Mouse (Mus musculus): Measurements from ENCODE around the gene Bscl2. TPM values are rescaled to one million over a fixed set of nuclear protein-coding genes. Genes with fewer than 3 reads are reported as not detected.

Gene Bscl2
- 8.5 TPM for polyA plus RNA-seq (2014; fragmentation: Illumina TruSeq; extraction: RNeasy Lipid Tissue Mini Kit (QIAGEN cat#74804); ENCODE audit: low read depth, low replicate concordance)

DNA sequence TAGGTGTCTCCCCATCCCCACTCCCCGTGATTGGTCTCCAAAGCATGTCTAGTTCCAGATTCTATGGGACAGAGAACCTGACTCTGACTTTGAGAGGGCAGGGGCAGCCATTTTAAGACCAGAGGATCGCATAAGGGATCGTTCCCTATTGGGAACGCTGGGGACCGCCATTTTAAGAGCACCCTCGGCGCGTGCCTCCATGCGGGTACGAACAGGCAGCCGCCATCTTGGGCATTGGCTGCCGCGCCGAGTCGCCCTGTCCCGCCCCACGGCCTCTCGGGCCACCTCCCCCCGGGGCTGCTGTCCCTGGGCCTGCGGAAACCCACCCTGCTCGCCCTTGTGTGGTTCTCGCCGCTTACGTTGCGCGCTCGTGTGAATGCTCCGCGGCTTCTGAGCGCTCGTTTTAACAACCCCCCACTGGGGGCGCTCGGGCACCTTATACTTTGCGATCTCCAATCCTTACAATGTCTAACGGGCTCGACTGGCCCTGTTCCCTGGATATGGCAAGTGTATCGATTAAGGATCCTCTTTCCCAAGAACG lies at the start of gene Bscl2:
Gene Bscl2, plus strand, starts transcription at position 217 of the 541 bp plus-strand sequence.

GRCm38 (mm10) chr19:8798264-8798946 lies 38.9 kb upstream of the Bscl2 start, which contains the start of gene Polr2g:
Polr2g (minus strand) TSS chr19:8798577.

GRCm38 (mm10) chr19:8802130-8802821 lies 35.0 kb upstream of the Bscl2 start, which contains the start of gene Zbtb3:
Zbtb3 (plus strand) TSS chr19:8802555.

GRCm38 (mm10) chr19:8818801-8819595 lies 18.3 kb upstream of the Bscl2 start, which contains the start of gene Ttc9c:
Ttc9c (minus strand) TSS chr19:8819333.

DNA sequence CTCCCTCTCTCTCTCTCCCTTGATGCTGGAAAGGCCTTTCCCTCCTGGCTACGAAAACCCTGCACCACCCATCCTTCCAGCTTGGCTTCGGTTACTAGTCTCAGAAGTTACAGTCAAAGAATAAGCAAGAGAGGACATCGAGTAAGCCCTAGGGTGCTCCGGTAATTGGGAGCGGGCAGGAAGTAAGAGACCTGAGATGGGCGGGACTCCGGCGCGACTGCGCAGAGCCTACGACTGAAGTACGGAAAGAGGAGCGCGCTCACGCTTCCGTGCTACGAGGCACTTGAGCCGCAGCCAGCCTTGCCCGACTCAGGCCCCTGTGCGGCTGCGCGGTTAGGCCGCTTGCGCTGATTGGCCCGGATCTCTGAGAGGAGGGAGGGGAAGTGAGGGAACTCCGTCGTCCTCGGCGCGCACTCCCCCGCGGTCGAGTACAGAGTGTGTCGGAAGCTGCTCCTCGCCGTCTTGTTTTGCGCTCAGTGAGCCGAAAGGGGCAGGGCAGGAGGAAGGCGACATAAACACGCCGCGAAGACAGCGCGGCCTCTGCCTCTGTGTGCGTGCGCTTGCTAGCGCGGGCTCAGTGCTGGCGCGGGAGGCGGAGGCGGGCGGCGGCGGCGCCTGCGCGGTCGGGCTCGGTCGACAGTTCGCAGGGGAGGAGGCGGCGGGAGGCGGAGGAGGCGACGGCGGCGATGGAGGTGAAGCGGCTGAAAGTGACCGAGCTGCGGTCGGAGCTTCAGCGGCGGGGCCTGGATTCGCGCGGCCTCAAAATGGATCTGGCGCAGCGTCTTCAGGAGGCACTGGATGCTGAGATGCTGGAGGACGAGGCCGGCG lies 17.5 kb upstream of the Bscl2 start, which contains the start of gene Hnrnpul2:
Gene Hnrnpul2, plus strand, starts transcription at position 415 of the 828 bp plus-strand sequence.

DNA sequence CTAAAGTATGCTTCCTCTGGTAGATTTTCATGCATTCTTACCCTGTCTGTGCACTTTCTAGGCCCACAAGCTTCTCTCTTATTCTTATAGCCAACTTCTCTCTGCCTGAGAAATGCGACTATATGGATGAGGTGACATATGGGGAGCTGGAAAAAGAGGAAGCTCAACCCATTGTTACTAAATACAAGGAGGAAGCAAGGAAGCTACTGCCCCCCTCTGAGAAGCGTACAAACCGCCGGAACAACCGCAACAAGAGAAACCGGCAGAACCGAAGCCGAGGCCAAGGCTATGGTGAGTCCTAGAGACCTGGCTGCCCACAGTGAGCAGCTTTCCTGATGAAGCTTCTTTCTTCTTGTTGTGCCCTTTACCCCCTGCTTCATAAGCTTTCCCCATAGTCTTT lies 7.6 kb upstream of the Bscl2 start, which contains the start of gene AC129217.1:
Gene AC129217.1, plus strand, starts transcription at position 114 of the 400 bp plus-strand sequence.

DNA sequence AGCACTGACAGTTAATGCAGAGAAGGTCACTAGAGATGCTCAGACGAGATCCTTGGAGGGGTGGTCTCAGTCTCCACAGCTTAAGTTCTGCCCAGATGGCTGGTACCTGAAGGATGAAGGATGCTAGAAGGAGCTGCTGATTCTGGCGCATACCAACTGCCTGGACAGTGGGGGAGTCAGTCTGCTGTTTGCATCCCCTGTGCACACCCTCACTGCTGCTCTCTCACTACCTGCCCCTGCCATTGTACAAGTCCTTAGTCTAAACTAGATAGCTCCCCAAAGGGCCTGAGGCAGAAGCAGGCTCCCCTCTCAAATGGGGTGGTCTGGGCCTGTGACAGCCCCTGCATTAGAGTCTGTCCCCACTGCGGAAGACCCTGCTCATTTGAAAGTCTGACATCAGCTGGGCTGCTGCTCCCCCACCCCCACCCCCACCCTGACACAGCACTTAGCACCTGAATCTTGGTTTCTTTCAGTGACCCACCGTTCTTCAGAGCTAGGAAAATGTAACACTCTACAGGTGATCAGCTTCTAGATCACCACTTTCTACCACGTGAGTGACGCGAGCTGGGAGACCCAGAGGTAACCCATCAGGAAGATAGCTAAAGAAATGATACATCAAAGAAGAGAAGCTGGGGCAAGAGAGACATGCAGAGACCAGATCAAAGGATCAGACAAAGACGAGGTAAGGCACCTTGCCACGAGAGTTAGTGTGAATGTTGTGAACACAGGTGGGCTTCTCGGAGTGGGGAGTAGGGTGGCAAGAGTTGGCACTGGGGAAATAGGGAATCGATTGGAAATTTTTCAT lies 2.0 kb downstream of the Bscl2 start, which contains the start of gene Gng3:
Gene Gng3, minus strand, starts transcription at position 92 of the 805 bp plus-strand sequence.

GRCm38 (mm10) chr19:8850402-8850901 lies 13.2 kb downstream of the Bscl2 start, which contains the start of gene Lrrn4cl:
Lrrn4cl (plus strand) TSS chr19:8850768.

DNA sequence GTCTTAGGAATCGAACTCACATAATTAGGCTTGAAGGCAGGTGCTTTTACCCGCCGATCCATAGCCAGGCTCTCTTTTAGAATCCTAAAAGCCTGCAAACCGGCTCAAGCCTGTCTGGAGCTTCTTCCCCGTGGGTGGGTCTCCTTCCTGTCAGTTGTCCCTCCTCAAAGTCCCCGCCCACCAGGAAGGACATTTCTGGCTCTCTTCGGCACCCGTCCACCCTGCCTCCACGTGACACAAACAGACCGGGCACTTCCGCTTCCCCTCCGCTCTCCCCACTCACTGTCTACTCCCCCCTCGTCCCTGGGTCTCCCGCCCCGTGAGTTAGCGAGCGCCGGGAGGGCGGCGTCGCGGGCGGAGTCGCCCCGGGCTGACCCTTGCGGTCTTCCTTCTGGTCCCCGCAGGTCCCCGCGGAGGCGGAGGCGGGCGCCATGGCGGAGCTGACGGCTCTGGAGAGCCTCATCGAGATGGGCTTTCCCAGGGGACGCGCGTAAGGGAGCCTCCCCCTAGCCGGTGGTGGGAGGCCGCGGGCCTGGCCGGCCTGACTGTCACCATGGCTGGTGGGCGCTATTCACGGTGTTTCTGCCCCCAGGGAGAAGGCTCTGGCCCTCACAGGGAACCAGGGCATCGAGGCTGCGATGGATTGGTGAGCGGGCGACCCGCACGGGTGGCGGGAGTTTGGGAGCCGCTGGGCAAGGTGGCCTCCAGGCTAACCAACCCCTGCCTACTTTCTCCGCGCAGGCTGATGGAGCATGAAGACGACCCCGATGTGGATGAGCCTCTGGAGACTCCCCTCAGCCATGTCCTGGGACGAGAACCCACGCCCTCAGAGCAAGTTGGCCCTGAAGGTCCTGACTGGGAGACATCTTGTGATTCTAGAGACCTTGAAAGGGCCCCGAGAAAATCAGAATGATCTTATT lies 34.3 kb downstream of the Bscl2 start, which contains the start of gene Ubxn1:
Gene Ubxn1, plus strand, starts transcription at position 230 of the 920 bp plus-strand sequence.

GRCm38 (mm10) chr19:8880311-8881033 lies 43.2 kb downstream of the Bscl2 start, which contains the start of gene Uqcc3:
Uqcc3 (minus strand) TSS chr19:8880923.

DNA sequence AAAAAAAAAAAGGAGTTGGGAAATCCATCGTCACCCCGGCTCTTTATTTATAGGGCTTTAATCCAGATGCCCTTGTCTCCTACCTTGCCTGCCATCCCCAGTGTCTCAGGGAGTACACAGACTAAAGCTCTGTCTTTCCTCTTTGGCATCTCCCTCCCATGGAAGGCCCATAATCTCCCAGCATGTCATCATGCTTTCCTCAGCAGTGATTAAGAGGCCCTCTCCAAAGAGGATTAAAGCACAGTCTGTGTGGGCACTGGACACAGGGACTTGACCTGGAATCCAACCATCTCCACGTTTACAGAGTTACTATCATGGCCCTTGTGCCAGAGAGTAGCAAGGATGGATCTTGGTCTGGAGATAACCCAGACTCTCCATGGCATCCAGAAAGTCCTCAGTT lies 46.3 kb downstream of the Bscl2 start, which contains the start of the genes Lbhd1 and Gm49403:
Gene Lbhd1, plus strand, starts transcription at position 117 of the 400 bp plus-strand sequence.
Gene Gm49403, plus strand, starts transcription at position 315 of the 400 bp plus-strand sequence.

GRCm38 (mm10) chr19:8888511-8889385 lies 51.5 kb downstream of the Bscl2 start, which contains the start of the genes 1810009A15Rik and Gm49416:
1810009A15Rik (plus strand) TSS chr19:8888853.
Gm49416 (plus strand) TSS chr19:8888926.

GRCm38 (mm10) chr19:8892829-8893766 lies 55.8 kb downstream of the Bscl2 start, which contains the start of gene Ints5:
Ints5 (plus strand) TSS chr19:8893005.

DNA sequence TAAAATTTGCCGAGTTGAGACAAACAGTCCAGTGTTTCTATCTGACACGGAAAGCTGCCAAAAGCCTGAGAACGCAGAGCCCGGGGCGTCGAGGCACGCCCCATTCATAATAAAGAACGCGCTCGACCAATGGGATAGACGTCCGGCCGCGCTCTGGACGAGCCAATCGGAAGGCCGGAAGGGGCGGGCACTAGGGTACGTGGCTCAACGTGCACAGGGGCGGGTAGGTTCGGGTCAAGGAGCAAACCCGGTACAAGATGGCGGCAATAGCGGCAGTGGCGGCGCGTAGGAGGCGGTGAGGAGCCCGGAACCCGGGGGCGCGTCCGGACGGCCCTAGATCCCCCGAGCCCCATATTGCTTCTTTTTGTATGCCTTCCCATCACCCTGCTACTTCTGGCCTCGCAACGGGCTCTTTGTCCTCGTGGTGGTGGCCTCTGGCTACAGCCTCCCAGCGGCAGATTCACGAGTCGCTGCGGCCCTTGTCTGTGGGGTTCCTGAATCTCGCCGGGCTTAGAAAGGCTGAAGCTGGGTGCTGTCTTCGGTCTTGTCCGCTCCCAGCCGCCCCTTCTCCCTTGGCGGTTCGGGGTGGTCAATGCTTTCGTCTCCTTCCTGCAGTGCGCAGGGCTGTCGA lies 60.7 kb downstream of the Bscl2 start, which contains the start of gene Ganab:
Gene Ganab, plus strand, starts transcription at position 207 of the 631 bp plus-strand sequence.

Measured in sigmoid colon, adult 10 weeks (tissue).